Mouse (Mus musculus) left cerebral cortex, postnatal 10 days (tissue): ENCODE results near the gene Zfp646. TPM values are rescaled to one million over a fixed set of nuclear protein-coding genes. Genes with fewer than 3 reads are reported as not detected.

ENCODE experiments used
- DNase-seq, 2 experiments: peaks; one replicate each; pipeline ENCODE4 v3.0.0; 2021 to 2022; ENCODE audit warnings: low spot score in 2 of 2, mixed read lengths in 1 of 2; ENCODE audit errors: extremely low spot score in 1 of 2
- intact Hi-C: fragments of 180-260 bp; cut with DNase I; formaldehyde crosslinking; loops from one replicate; pipeline ENCODE4 v1.15.1; 2025
- total RNA-seq, 2 experiments: library from RNA; stranded (reverse); gene quantifications; 2 replicates each; pipeline ENCODE4 v1.2.3; 2021

Gene Zfp646
- total RNA-seq, 2 experiments from 2014 or later, result 24.7 to 24.8 TPM

DNA sequence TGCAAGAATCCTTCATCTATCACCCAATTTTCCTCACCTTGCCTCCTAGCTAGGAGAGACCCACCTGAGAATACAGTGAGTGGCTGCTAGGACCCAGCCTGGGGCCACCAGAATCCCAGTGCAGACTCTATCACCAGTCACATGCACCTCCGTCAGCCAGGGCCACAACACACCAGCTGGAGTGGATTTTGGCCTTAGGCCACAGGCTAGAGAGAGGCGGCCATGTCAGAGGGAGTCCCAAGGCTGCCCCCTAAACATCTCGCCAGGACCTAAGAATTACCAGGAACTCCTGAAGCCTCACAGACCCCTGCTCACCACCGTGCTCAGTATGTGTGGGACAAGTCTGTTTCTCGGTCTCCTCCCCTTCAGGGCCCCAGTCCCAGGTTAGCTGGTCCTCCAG lies 58.1 kb downstream of the Zfp646 start:
- DNase-seq, result no peak
- intact Hi-C loops, result no loop called here

- intact Hi-C loops, result no loop called here
- DNase-seq, result peak; percentile 93 to 96
Observed at GRCm38 (mm10) chr7:127935028-127935722, 59.2 kb downstream of the Zfp646 start.

Other genes with a start within 250 kb of the Zfp646 start
- 10 to 100 TPM; 55.1 to 55.9 TPM for gene Bcl7c, start 167.3 kb upstream of the Zfp646 start, total RNA-seq
- gene Ctf1, start 163.5 kb upstream of the Zfp646 start, total RNA-seq, result 1 to 10 TPM; 2.9 to 4.5 TPM
- not detected for gene Ctf2, start 144.1 kb upstream of the Zfp646 start, total RNA-seq
- 100 to 1,000 TPM in 1 of 2 experiments, 10 to 100 TPM in 1; 99.3 to 107 TPM for gene Fbxl19, start 131.7 kb upstream of the Zfp646 start, total RNA-seq
- gene Orai3, start 106.4 kb upstream of the Zfp646 start, total RNA-seq, result 10 to 100 TPM; 17.4 to 19.6 TPM
- 10 to 100 TPM; 35.0 to 40.9 TPM for gene Setd1a, start 99.6 kb upstream of the Zfp646 start, total RNA-seq
- 1 to 10 TPM; 3.0 to 4.7 TPM for gene Gm49388, start 90.6 kb upstream of the Zfp646 start, total RNA-seq
- 1 to 10 TPM; 2.4 to 4.5 TPM for gene Hsd3b7, start 75.6 kb upstream of the Zfp646 start, total RNA-seq
- 10 to 100 TPM; 48.0 to 52.9 TPM for gene Stx4a, start 51.9 kb upstream of the Zfp646 start, total RNA-seq
- gene Stx1b, start 51.7 kb upstream of the Zfp646 start, total RNA-seq, result 100 to 1,000 TPM; 340 to 347 TPM
- gene Zfp668, start 607 bp downstream of the Zfp646 start, total RNA-seq, result 10 to 100 TPM; 23.3 to 26.0 TPM
- under 1 TPM; 0.49 to 0.73 TPM for gene Prss53, start 14.7 kb downstream of the Zfp646 start, total RNA-seq
- not detected for gene Gm21974, start 19.2 kb downstream of the Zfp646 start, total RNA-seq
- gene Vkorc1, start 19.4 kb downstream of the Zfp646 start, total RNA-seq, result 10 to 100 TPM; 23.9 to 24.6 TPM
- 10 to 100 TPM; 43.0 to 43.2 TPM for gene Bckdk, start 27.9 kb downstream of the Zfp646 start, total RNA-seq
- gene Kat8, start 36.3 kb downstream of the Zfp646 start, total RNA-seq, result 10 to 100 TPM; 24.2 to 26.9 TPM
- under 1 TPM; 0.64 to 0.81 TPM for gene Prss8, start 53.9 kb downstream of the Zfp646 start, total RNA-seq
- 10 to 100 TPM; 12.2 to 14.4 TPM for gene Prss36, start 70.5 kb downstream of the Zfp646 start, total RNA-seq
- 100 to 1,000 TPM; 387 to 389 TPM for gene Fus, start 91.2 kb downstream of the Zfp646 start, total RNA-seq
- gene Pycard, start 117.6 kb downstream of the Zfp646 start, total RNA-seq, result 1 to 10 TPM; 3.7 to 5.5 TPM
- under 1 TPM; 0.39 to 0.62 TPM for gene Trim72, start 127.7 kb downstream of the Zfp646 start, total RNA-seq
- 1 to 10 TPM; 8.5 to 8.7 TPM for gene Itgam, start 186.4 kb downstream of the Zfp646 start, total RNA-seq
- gene Gm49368, start 186.5 kb downstream of the Zfp646 start, total RNA-seq, result under 1 TPM in 1 of 2 experiments, not detected in 1; 0.09 TPM